Mouse (Mus musculus) c-Kit-positive CD71-positive TER-119-positive erythroid progenitor cells, embryonic 14.5 days (primary cell): ENCODE data around the gene Cpeb3.
A peak's percentile ranks its signal among the peaks of the same experiment; 100 is the strongest.
"Not testable (repeated sequence)": the region's sequence is repeated elsewhere in the genome, so short reads cannot be mapped to it uniquely, and the experiment has no call there.

Experiments
- DNase-seq: peaks from one replicate; pipeline ENCODE4 v3.0.0-alpha.2; 2013; ENCODE audit warnings: low spot score

Cpeb3 gene

DNA sequence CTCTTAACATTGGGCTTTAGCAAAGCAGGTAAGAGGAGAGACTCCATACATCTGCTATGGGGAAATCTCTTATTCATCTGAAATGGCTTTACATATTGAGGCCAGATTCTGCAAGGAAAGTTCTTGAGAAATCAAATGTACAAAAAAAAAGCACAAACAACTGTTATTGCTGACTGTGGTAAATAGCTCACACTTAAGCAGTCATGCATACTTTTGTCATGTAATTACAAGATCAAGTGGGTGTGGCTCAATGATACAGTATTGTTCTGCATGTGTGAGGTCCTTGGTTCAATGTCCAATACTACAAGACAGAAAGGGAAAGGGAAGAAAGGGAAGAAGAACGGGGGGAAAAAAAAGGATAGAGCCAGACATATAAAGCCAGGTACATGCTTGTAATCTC is 62.6 kb downstream of the Cpeb3 start:
- DNase-seq: no peak

DNA sequence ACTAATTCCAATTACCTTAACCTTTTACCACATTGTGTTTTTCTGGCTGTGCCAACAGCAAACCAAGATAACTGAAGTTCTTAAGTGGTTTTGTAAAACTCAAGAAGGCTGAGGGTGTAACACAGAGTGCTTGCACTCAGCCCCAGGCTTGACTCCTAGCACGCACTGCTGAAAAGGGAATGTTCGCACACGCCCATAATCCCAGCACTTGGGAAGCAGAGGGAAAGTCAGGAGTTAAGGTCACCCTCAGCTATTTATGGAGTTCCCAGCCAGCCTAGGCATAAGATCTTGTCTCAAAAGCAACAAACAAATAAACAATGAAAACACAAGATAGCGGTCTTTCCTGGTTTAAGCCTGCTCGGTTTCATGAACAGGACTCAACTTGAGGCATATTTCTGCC is 63.0 kb downstream of the Cpeb3 start:
- no peak for DNase-seq

DNA sequence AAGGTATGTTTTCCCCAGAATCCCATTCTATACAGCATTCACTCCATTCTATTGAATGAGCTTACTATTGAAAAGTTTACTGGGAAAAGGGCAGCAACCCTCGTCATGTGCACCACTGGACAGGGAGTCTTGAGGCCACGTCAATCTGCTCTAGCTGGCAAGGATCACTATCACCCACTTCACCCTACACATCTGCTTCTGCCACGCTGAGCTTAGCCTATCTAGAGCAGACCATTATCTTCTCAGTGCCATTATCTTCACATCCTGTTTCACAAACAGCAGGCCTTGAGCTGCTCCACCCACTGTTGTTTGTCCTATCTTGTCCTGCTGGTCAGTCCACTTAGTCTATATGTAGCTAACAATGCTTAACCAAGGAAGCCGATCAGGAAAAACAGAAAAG is 66.8 kb downstream of the Cpeb3 start:
- DNase-seq: peak; percentile 37

- no peak for DNase-seq
Observed at GRCm38 (mm10) chr19:37137133-37137532, 71.3 kb downstream of the Cpeb3 start.

GRCm38 (mm10) chr19:37135459-37135858 is 72.9 kb downstream of the Cpeb3 start:
- not testable (repeated sequence) for DNase-seq

- DNase-seq: no peak
Observed at GRCm38 (mm10) chr19:37133666-37134065, 74.7 kb downstream of the Cpeb3 start.

DNA sequence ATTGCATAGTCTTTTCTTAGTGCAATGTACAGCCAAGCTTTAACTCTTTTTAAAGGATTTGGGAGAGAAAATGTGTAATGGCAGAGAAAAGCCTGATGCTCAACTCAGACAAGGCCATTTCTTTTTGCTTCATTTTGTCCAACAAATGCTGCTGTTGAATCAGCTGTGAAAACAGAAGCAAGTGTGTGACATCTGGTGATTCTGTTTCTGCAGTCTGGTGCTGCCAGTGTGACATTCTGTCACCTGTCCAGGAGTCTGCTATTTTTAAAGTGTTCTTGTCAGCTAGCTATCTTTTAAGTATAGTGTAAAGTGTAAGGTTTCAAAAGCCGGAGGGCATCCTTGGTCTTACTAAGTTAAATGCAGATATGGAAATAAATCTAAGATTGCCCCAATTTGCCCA is 76.7 kb downstream of the Cpeb3 start:
- no peak for DNase-seq

DNA sequence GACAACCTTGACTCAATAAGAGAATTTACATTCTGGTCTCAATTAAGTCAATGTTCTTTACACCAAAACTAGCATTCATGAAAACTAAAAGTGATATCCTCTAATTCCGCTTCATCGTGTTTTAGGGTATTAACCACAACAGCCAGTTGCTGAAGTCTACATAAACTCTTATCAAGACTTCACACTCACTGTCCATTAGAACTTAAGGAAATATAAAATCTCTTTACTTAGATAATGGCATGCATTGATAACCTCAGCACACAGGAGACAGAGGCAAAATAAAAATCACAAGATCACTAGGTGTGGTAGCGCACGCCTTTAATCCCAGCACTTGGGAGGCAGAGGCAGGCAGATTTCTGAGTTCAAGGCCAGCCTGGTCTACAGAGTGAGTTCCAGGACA is 79.9 kb downstream of the Cpeb3 start:
- no peak for DNase-seq

GRCm38 (mm10) chr19:37127018-37127567 is 81.3 kb downstream of the Cpeb3 start:
- DNase-seq: no peak

GRCm38 (mm10) chr19:37124961-37125360 is 83.4 kb downstream of the Cpeb3 start:
- DNase-seq: no peak

DNA sequence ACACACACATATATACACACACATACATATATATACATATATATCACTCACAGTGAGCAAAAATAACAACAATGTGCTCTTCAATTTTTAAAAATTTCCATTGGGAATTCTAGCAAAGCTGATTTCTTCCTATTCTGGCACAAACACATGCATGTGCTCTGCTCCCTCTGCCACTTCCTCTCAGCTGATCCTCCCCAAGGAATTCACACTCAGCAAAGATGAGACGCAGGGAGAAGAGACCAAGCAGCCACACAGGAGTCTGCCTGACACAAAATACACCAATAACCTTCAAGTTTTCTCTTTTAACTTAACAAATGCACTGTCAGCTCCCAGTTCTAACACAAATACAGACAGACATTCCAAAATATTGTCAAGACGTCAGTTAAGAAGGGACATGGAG is 89.1 kb downstream of the Cpeb3 start:
- no peak for DNase-seq

- no peak for DNase-seq
Observed at GRCm38 (mm10) chr19:37115824-37116223, 92.6 kb downstream of the Cpeb3 start.

DNA sequence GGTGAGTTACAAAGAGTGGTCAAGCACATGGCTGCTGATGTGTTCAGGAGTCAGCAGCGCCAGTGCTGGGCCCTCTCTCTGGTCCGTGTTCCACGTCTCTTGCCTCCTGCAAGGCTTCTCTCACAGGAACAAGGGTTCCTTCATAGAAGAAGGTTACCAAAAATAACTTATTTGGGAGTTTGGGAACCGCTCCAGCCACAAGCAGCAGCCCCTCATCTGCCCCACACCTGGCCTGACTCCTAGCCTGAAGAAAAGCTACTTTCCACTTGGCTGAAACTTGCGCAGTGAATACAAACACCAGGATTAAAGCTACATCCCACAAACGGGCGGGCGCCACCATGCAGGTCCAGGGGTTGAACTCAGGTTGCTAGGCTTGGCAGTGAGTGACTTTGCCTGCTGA is 93.0 kb downstream of the Cpeb3 start:
- DNase-seq: no peak

DNA sequence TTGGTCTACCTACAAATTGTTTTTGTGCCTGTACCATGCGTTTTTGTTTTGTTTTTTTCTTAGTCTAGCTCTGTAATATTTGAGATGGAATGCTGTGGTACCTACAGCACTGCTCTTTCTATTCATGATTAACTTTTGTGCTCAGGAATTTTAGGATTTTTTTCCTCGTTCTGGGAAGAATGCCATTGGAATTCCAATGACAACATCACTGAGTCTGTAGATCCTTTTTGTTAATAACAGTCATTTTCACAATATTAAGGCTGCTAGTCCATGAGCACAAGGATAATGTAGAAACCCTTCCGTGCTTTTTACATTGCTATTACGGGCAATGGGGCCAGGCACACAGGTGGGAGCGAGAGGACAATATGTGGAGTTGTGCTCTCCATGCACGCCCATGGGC is 96.6 kb downstream of the Cpeb3 start:
- DNase-seq: no peak

GRCm38 (mm10) chr19:37110494-37110893 is 97.9 kb downstream of the Cpeb3 start:
- DNase-seq: no peak

DNA sequence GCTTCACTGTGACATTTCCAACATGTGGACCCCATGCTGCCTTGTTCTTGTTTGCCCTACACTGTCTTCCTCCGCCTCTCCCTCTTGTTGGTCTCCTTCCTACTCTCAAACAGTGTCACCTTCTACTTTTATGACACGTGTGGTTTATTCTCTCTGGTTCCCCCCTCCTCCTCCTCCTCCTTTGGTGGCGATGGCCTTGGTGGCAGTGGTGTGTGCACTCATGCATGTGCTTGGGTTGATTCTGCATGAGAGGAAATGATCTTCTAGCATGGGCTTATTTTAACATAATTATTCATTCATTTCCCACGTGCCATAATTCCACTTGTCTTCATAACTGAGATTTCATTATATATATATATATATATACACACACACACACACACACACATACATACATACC is 98.5 kb downstream of the Cpeb3 start:
- no peak for DNase-seq

DNA sequence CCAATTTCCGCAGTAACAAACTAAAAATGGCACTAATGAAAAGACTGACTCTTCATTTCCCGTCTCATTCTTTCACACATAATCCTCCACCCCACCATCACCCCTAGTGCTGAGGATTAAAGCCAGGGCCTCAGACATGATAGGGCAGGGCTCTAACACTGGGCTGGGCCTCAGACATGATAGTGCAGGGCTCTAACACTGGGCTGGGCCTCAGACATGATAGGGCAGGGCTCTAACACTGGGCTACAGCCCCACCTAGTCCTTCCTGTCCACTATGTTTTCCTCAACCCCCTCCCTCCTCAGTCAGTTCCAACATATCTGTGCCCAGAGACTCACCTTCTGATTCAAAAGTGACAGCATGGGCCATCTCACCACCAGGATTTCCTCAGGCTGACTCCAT is 107.7 kb downstream of the Cpeb3 start:
- peak; percentile 37 for DNase-seq

- no peak for DNase-seq
Observed at GRCm38 (mm10) chr19:37095666-37096330, 112.6 kb downstream of the Cpeb3 start.

- no peak for DNase-seq
Observed at GRCm38 (mm10) chr19:37093181-37093580, 115.2 kb downstream of the Cpeb3 start.

- DNase-seq: no peak
Observed at GRCm38 (mm10) chr19:37090146-37091061, 118.0 kb downstream of the Cpeb3 start.

DNA sequence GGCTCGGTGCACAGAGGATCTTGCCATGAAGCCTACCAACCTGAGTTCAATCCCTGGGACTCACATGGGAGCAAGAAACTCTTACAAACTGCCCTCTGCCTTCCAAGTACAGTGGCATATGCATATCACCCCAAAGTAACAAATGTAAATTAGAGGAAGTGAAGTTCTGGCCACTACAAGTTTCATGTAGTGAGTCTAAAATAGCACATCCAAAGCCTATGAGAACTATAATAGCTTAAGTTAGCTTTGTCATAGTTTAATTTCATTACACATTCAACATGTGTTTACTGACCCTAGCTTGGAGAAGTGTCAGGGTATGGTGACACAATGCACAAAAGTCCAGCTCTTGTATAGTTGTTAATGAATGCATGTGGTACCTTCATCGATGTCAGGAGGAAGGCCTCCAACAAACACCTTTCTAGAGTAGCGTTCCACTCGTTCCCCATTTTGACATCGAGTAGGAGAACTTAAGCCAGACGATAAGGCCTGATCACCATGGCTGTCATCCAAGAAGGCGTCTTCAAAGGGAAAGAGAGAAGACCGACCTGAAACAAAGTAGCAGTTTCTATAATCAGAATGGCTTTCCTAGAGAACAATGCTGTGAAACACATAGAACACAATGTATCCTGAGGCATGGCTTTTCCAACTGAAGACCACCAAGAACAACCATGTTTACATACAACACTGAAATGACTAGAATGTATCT is 120.2 kb downstream of the Cpeb3 start:
- DNase-seq: no peak

DNA sequence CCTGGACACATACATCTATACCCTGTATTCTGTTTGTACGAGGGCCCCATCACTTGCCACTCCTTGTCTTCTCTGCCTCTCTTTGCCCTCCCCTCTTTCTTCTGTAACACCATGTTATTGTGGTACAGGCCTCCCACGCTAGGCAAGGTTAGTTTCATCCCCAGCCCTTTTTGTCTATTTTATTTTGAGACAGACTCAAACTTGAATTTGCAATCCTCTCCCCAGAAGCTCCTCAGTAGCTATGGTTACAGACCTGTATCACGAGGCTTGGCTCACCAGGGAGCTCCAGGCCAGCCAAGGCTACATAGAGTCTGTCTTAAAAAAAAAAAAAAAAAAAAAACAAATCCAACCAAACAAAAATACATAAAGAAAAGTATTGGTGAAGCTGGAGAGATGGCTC is 123.9 kb downstream of the Cpeb3 start:
- no peak for DNase-seq

- no peak for DNase-seq
Observed at GRCm38 (mm10) chr19:37081467-37081866, 126.9 kb downstream of the Cpeb3 start.
